Mouse (Mus musculus) G1E (cell line): Measurements from ENCODE around the gene Shoc2.
"Not testable (repeated sequence)": the region's sequence is repeated elsewhere in the genome, so short reads cannot be mapped to it uniquely, and the experiment has no call there.

Experiments
- CTCF ChIP-seq: IDR thresholded peaks from 2 replicates; pipeline ENCODE4 v1.5.1; 2012; ENCODE audit warnings: low read depth, low read length, inconsistent platforms, mixed read lengths
- GATA1 ChIP-seq: IDR thresholded peaks from 2 replicates; pipeline ENCODE4 v1.6.1; 2012; ENCODE audit warnings: borderline replicate concordance, low read length, inconsistent platforms, mixed read lengths
- TAL1 ChIP-seq: conservative IDR thresholded peaks from 2 replicates; pipeline ENCODE4 v1.6.1; 2012; ENCODE audit warnings: low read depth, low read length, inconsistent platforms, mixed read lengths

- TF ChIP-seq CTCF, TAL1, GATA1: not testable (repeated sequence)
Observed at GRCm38 (mm10) chr19:53964347-53964746, 20.2 kb downstream of the Shoc2 start.
